Mouse (Mus musculus) midbrain, embryonic 14.5 days (tissue): ENCODE data around the gene Lkaaear1. TPM values are rescaled to one million over a fixed set of nuclear protein-coding genes. Genes with fewer than 3 reads are reported as not detected.

Source experiments
- ATAC-seq: fragments of 200-750 bp; cut with Nextera tagmentation; 2 replicates; pipeline ENCODE4 v1.8.0; 2017; ENCODE audit warnings: moderate number of reproducible peaks, moderate library complexity; ENCODE audit not compliant: low FRiP score, low TSS enrichment
- DNase-seq: peaks from one replicate; pipeline ENCODE4 v3.0.0-alpha.2; 2015
- H3K27ac ChIP-seq: fragments of 300-500 bp; sonication (generic); replicated peaks from 2 replicates; pipeline ENCODE4 v1.5.1; 2014; ENCODE audit warnings: mild to moderate bottlenecking, low read depth, low read length, moderate library complexity
- H3K27me3 ChIP-seq: fragments of 300-500 bp; sonication (generic); 2 replicates; pipeline ENCODE4 v1.6.1; 2014; ENCODE audit warnings: low read length, control low read depth, mixed read lengths; ENCODE audit not compliant: control insufficient read depth, insufficient read depth
- H3K36me3 ChIP-seq: fragments of 300-500 bp; sonication (generic); 2 replicates; pipeline ENCODE4 v1.6.1; 2014; ENCODE audit warnings: low read length, control low read depth; ENCODE audit not compliant: control insufficient read depth, insufficient read depth
- H3K4me1 ChIP-seq: fragments of 300-500 bp; sonication (generic); 2 replicates; pipeline ENCODE4 v1.6.1; 2014; ENCODE audit warnings: mild to moderate bottlenecking, antibody characterized with exemption, low read length, control low read depth; ENCODE audit not compliant: control insufficient read depth, insufficient read depth
- H3K4me2 ChIP-seq: fragments of 300-500 bp; sonication (generic); 2 replicates; pipeline ENCODE4 v1.6.1; 2014; ENCODE audit warnings: mild to moderate bottlenecking, low read length, moderate library complexity
- H3K4me3 ChIP-seq: fragments of 300-500 bp; sonication (generic); replicated peaks from 2 replicates; pipeline ENCODE4 v1.5.1; 2014; ENCODE audit warnings: low read depth, low read length
- H3K9ac ChIP-seq: fragments of 300-500 bp; sonication (generic); replicated peaks from 2 replicates; pipeline ENCODE4 v1.6.1; 2014; ENCODE audit warnings: mild to moderate bottlenecking, low read length, moderate library complexity
- H3K9me3 ChIP-seq: fragments of 300-500 bp; sonication (generic); 2 replicates; pipeline ENCODE4 v1.6.1; 2016; ENCODE audit warnings: low read length, control low read depth, mixed read lengths; ENCODE audit not compliant: control insufficient read depth
- WGBS: fragments of 180-500 bp; shearing (Covaris S2); extraction: QIAGEN DNeasy Blood & Tissue Kit; methylation state at CpG from one replicate; pipeline ENCODE4 v1.1.7; 2014; 5-methylcytosine and 5-hydroxymethylcytosine counted together
- polyA plus RNA-seq: library from polyadenylated mRNA; unstranded; fragments of >200 nt; fragmentation: Nextera tagmentation; extraction: Ambion mirVana; gene quantifications from 2 replicates; pipeline ENCODE4 v1.2.1, GENCODE M21; 2014

Gene Lkaaear1
- polyA plus RNA-seq, 1 experiment from 2014 or later: not detected

DNA sequence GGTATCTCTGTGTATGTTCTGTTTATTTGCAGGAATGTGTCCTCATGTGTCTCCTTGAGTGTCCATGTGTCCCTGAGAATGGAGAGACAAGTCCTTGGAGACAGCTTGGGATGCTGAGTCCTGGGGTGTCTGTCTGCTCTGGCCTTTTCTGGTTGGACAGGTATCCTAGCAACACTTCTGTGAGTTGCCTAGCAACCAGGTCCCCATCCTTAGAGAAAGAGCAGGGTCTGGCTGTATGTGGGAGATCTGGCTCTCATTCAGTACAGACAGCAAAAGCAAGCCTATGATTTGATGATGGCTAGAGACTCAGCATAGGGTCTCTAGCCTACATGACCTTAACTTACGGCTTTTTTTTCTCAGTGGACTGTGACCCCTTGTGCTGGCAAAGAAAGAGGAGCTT is 15.5 kb upstream of the Lkaaear1 start:
- 16% methylated on average over 1 of the region's 1 CpGs for WGBS
- Histone ChIP-seq H3K36me3 (peaks cover 9% of the 10 kb centered on the region), H3K4me1 (peaks cover 41% of the 10 kb centered on the region), H3K27ac (peak overlapping the region; percentile 94), H3K9me3 (no peaks in the 10 kb centered on the region), H3K9ac (peak overlapping the region; percentile 59; the same call in 1 of the 2 replicates), H3K27me3 (no peaks in the 10 kb centered on the region), H3K4me2 (peak overlapping the region; percentile 73), H3K4me3 (peak overlapping the region; percentile 54)
- ATAC-seq (peak; percentile 70), DNase-seq (peak; percentile 85)

DNA sequence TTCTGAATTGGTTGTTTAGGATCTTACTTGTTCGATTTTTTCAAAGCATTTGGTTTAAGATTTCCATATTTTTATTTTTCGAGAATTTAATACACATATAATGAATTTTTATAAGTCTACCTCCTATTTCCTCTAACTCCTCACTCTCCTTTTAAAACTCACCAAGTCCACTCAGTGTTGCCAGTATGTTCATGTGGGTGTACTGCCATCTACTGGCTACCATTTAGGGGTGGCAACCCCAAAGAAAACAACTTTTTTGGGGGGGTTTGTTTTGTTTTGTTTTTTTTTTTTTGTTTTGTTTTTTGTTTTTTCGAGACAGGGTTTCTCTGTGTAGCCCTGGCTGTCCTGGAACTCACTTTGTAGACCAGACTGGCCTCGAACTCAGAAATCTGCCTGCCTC is 8.4 kb upstream of the Lkaaear1 start:
- 41% methylated on average over 4 of the region's 4 CpGs for WGBS
- DNase-seq: peak; percentile 58

DNA sequence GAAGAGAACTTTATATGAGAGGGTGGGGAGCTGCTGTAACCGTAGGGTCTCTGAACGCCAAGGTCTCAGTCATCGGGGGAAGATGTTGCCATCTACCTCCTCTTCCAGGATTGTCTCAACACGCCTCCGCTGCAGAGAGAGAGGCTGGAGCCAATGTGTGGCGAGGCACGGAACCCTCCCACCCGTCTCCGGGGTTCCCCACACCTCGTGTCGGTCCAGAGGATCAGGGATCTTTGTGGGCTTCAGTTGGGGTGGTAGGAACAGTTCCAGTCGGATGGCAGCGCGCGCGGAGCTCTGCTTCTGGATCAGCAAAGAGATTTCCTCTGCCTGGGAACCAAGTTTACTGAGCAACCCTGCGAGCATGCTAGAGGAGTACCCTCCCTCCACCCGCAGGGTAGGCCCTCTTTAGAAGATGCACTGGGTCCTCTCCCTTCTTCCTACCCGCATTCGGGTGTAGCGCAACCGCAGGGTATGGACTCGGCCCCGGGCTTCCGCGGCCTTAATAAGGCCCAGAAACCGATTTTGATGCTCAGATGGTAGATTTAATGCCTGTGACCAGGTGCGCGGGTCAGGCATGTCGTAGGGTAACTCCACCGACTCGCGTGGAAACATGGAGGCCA is 1.3 kb downstream of the Lkaaear1 start:
- Histone ChIP-seq H3K9ac (no peak overlapping the region), H3K4me3 (no peak overlapping the region), H3K9me3 (no peaks in the 10 kb centered on the region), H3K27ac (no peak overlapping the region), H3K27me3 (no peaks in the 10 kb centered on the region), H3K4me1 (peaks cover 12% of the 10 kb centered on the region), H3K36me3 (no peaks in the 10 kb centered on the region), H3K4me2 (no peak overlapping the region)
- ATAC-seq (no peak), DNase-seq (no peak)
- WGBS: 80% methylated on average over 33 of the region's 33 CpGs

More for the DNA sequence above, 8.4 kb upstream of the Lkaaear1 start:
- Histone ChIP-seq H3K27ac (no peak overlapping the region), H3K9me3 (no peaks in the 10 kb centered on the region), H3K36me3 (no peaks in the 10 kb centered on the region), H3K4me3 (no peak overlapping the region), H3K9ac (no peak overlapping the region), H3K4me2 (no peak overlapping the region), H3K4me1 (no peaks in the 10 kb centered on the region), H3K27me3 (no peaks in the 10 kb centered on the region)
- ATAC-seq: no peak

DNA sequence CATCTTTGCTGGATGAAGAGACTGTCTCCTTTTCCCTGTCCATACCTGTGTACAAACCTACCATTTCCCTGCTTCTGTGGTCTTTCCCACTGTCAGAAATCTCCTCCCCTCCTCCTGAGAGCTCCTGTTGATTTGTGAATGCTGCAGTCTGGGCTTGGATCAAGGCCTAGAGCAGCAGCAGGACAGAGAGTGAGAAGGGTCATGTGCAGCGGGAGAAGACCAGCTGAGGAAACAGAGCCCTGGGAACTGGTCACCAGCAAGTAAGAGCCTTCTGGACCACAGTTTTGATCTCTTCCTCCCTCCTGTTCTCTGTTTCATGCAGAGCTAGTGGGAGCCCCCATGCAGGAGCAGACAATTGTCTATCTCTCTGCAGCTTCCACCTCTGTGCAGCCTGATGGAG is 2.5 kb downstream of the Lkaaear1 start:
- DNase-seq: no peak
- H3K27me3 ChIP-seq: no peaks in the 10 kb centered on the region
- H3K27ac ChIP-seq: no peak overlapping the region
- H3K4me2 ChIP-seq: no peak overlapping the region
- peaks cover 12% of the 10 kb centered on the region for H3K4me1 ChIP-seq
- H3K9ac ChIP-seq: no peak overlapping the region
- H3K4me3 ChIP-seq: no peak overlapping the region
- 86% methylated on average over 1 of the region's 1 CpGs for WGBS
- no peaks in the 10 kb centered on the region for H3K9me3 ChIP-seq
- no peak for ATAC-seq
- H3K36me3 ChIP-seq: no peaks in the 10 kb centered on the region

DNA sequence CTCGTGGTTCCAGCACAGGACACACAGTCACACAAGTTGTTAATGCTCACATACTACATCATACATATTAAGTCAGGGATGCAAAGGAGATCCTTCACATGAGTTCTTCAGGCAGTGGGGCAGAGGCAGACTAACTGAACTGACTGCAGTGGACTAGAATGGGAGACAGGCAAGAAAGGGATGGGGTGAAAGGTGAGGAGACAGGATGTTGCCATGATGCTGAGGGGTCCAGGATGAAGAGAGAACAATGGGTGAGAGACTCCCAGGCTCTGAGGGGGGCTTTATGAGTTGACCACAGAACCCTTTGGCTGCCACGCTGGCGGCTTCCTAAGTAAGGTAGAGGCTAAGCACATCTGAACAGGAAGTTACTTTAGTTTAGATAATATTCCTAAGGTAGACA is 3.7 kb downstream of the Lkaaear1 start:
- DNase-seq (no peak), ATAC-seq (no peak)
- Histone ChIP-seq H3K36me3 (peaks cover 3% of the 10 kb centered on the region; the same call in 1 of the 2 replicates), H3K9me3 (no peaks in the 10 kb centered on the region), H3K4me2 (peak overlapping the region; percentile 92), H3K4me3 (no peak overlapping the region), H3K4me1 (peaks cover 12% of the 10 kb centered on the region), H3K27me3 (no peaks in the 10 kb centered on the region), H3K9ac (no peak overlapping the region), H3K27ac (no peak overlapping the region)
- whole genome bisulfite sequencing: 95% methylated on average over 3 of the region's 3 CpGs

DNA sequence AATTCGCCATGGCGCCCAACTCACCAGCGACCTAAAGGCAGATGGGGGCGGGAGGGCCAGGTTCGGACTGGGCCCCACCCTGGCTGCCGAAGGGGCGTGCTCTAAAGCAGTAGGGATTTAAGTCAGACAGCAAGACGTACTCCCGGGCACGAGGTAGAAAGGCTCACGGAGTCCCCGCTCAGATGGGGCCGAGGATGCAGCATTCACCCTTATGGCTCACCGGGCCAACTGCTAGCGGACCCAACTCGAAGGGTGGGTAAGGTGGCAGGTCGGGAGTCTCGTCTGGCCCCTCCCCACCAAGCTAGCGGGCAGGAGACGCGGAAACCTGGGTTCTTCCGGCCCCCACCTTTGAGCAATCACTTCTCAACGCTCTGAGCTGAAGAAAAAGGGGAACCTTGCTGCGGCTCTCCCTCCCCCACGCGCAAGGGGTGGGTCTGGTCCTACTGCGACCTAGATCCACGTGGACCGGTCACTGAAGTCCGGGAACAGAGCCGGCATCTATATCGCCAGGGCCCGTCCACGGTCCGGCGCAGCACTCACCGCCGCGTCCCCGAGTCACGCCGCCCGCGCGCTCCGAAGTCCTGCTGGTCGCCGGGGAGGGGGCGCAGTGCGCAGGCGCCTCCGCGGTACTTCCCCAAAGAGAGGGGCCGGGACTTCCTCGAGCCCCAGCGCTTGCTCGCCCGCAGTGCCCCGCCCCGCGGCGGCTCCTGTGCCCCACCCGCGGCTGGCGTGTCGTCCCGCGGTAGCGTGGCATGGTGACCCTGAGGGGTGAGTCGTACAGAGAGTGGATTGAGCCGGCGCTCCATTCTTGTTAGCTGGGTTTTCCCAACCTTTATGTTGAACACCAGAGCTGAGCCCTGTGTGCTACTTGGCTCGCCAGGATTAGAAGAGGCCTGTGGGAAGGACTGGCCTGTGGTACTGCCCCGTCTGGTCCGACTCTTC is 4.6 kb downstream of the Lkaaear1 start, which contains the start of gene Rgs19:
Gene Rgs19, minus strand, starts transcription at position 639 of the 942 bp plus-strand sequence.
- Histone ChIP-seq H3K9me3 (no peaks in the 10 kb centered on the region), H3K4me1 (peaks cover 12% of the 10 kb centered on the region), H3K36me3 (peaks cover 13% of the 10 kb centered on the region), H3K9ac (peak within 1 kb of the TSS; percentile 79), H3K27ac (peak within 1 kb of the TSS; percentile 66), H3K4me3 (peak within 1 kb of the TSS; percentile 72), H3K27me3 (no peaks in the 10 kb centered on the region), H3K4me2 (peak within 1 kb of the TSS; percentile 92)
- under 1% methylated on average over 73 of the region's 75 CpGs for WGBS
- DNase-seq (peak; percentile 85), ATAC-seq (peak; percentile 69)

DNA sequence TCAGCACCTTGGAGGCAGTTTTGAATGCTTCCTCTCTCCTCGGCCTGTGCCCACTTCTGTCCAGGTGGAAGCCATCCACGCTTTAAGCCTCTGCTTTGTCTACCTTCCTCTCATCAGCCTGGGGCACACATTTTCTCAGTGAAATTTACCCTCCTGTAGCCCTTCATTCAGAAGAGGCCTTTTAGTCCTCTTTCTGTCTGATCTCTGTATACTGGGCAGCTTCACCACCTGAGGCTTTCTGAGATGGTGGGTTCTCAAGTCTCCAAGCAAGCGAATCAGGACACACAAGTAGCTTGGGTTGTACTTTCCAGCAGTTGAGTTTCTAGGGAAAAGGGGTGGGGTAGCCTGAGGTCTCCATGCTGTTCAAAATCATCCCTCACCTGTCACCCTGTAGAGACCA is 5.9 kb downstream of the Lkaaear1 start:
- Histone ChIP-seq H3K4me3 (no peak overlapping the region; the same call in 1 of the 2 replicates), H3K27me3 (no peaks in the 10 kb centered on the region), H3K4me2 (peak overlapping the region; percentile 92), H3K9ac (peak overlapping the region; percentile 79; the same call in 1 of the 2 replicates), H3K9me3 (no peaks in the 10 kb centered on the region), H3K27ac (no peak overlapping the region), H3K4me1 (peaks cover 12% of the 10 kb centered on the region), H3K36me3 (peaks cover 26% of the 10 kb centered on the region)
- ATAC-seq: no peak
- WGBS: 93% methylated on average over 3 of the region's 3 CpGs
- no peak for DNase-seq

DNA sequence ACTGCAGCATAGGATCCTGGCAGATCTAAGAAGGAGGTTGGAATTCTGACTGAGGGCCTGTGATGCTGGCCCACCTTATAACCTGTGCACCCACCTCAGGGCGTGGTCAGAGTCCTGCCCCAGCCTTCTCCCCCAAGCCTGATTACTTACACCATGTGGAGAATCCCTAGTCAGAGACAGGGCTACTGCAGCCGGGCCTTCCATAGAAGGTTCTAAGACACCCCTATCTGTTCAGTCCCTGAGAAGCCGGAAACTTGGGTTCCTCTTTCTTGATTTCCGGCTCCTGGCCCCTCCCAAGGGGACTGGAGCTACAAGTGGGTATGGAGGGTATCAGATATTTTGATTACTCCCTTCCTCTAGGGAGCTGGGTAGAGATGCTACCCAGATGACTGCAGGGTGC is 6.7 kb downstream of the Lkaaear1 start:
- Histone ChIP-seq H3K4me1 (peaks cover 12% of the 10 kb centered on the region), H3K36me3 (peaks cover 33% of the 10 kb centered on the region), H3K4me3 (no peak overlapping the region), H3K27ac (no peak overlapping the region), H3K27me3 (no peaks in the 10 kb centered on the region), H3K9ac (no peak overlapping the region), H3K9me3 (no peaks in the 10 kb centered on the region), H3K4me2 (no peak overlapping the region)
- DNase-seq (no peak), ATAC-seq (no peak)
- WGBS: 95% methylated on average over 4 of the region's 4 CpGs
